Mouse (Mus musculus): ENCODE measurements around the gene Meiob. TPM values are rescaled to one million over a fixed set of nuclear protein-coding genes. Genes with fewer than 3 reads are reported as not detected.

The Meiob gene
- total and polyA plus RNA-seq, 3 experiments, result 0.13 to 8.4 (median 1.9) TPM

DNA sequence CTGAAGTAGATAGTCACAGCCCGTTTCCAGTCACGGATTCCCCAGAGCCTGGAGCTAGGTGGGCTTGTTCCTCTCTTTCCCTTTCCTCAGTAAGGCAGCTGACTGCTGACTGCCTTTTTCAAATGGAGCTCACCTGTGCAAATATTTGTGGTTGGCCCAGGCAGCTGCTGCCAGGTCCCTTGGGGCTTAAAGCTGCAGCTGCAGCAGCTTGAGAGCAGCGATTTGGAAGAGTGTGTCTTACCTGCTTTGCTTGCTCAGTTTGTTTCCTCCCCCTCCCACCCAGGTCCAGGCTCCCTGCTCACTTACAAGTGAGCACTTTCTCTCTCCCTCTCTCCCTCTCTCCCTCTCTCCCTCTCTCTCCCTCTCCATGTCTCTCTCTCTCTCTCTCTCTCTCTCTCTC, 34.9 kb upstream of the Meiob start:
- H3K9me3 ChIP-seq (replicated peaks), result no peaks in the 10 kb centered on the region
- no peak for TF ChIP-seq GATA2 (IDR thresholded peaks at IDR 0.05; ENCODE audit: borderline replicate concordance, low read depth, low read length)
- H3K4me1 ChIP-seq (ENCODE audit: insufficient read depth, low read depth, low read length), result no peaks in the 10 kb centered on the region
- ATAC-seq (ENCODE audit: extremely low read depth, insufficient number of reproducible peaks, low FRiP score, poor library complexity, severe bottlenecking) (no peak), DNase-seq (ENCODE audit: low spot score) (no peak)
- H3K36me3 ChIP-seq (replicated peaks), result no peaks in the 10 kb centered on the region
- H3K27me3 ChIP-seq (ENCODE audit: insufficient read depth, low read length), result peaks cover 34% of the 10 kb centered on the region
- no peak overlapping the region for H3K4me3 ChIP-seq (ENCODE audit: low read depth, low read length)

DNA sequence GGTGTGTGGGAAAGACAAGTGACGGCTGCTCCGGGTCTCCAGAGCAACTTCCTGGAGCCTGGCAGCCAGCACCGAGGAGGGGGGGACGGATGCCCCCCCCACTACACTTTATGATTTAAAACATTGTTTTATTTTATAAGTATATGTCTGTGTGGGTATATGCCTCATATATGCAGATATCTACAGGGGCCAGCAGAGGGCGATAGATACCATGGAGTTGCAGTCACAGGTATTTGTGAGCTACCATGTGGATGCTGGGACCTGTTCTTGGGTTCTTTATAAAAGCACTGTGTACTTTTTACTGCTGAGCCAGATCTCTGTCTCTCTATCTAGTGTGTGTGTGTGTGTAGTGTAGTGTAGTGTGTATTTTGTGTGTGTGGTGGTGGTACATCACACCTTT, 30.8 kb upstream of the Meiob start:
- ATAC-seq (ENCODE audit: extremely low read depth, insufficient number of reproducible peaks, low FRiP score, poor library complexity, severe bottlenecking) (no peak), DNase-seq (ENCODE audit: low spot score) (no peak)
- TF ChIP-seq CTCF (IDR thresholded peaks at IDR 0.05; ENCODE audit: low read depth, low read length) (no peak), TAL1 (conservative IDR thresholded peaks at IDR 0.05; ENCODE audit: low read depth, low read length) (no peak), GATA2 (IDR thresholded peaks at IDR 0.05; ENCODE audit: borderline replicate concordance, low read depth, low read length) (no peak), POLR2AphosphoS5 (IDR thresholded peaks at IDR 0.05; ENCODE audit: insufficient replicate concordance, low read depth, low read length) (no peak), GATA1 (IDR thresholded peaks at IDR 0.05; ENCODE audit: borderline replicate concordance, low read length) (no peak)
- Histone ChIP-seq H3K36me3 (replicated peaks) (no peaks in the 10 kb centered on the region), H3K27me3 (ENCODE audit: insufficient read depth, low read length) (peaks cover 27% of the 10 kb centered on the region), H3K9me3 (replicated peaks) (no peaks in the 10 kb centered on the region), H3K4me3 (ENCODE audit: low read depth, low read length) (no peak overlapping the region), H3K4me1 (ENCODE audit: insufficient read depth, low read depth, low read length) (no peaks in the 10 kb centered on the region)

DNA sequence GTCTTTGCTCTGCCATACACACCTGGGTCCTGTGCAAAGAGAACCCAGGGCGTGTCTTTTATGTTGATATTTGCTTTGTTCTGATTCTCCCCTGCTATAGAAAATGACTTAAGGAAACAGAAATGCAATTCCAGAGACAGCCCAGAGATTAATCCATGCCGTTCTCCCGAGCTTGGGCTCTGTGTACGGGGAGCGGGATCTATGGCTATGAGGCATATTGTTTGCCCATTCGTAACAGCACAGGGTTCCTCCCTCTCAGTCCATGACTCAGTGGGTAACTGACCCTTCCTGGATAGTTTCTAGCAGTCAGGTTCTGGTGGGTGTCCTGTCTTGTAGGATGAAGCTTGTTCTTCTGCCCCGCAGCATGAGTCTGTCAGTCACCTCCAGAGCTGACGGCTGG, 28.9 kb upstream of the Meiob start:
- Histone ChIP-seq H3K4me1 (ENCODE audit: insufficient read depth, low read depth, low read length) (no peaks in the 10 kb centered on the region), H3K36me3 (replicated peaks) (no peaks in the 10 kb centered on the region), H3K4me3 (ENCODE audit: low read depth, low read length) (no peak overlapping the region), H3K27me3 (ENCODE audit: insufficient read depth, low read length) (peaks cover 22% of the 10 kb centered on the region; the same call in 1 of the 2 replicates), H3K9me3 (replicated peaks) (no peaks in the 10 kb centered on the region)
- ATAC-seq (ENCODE audit: extremely low read depth, insufficient number of reproducible peaks, low FRiP score, poor library complexity, severe bottlenecking) (no peak), DNase-seq (ENCODE audit: low spot score) (no peak)
- no peak for TF ChIP-seq POLR2AphosphoS5 (IDR thresholded peaks at IDR 0.05; ENCODE audit: insufficient replicate concordance, low read depth, low read length)
- no peak for TF ChIP-seq TAL1 (conservative IDR thresholded peaks at IDR 0.05; ENCODE audit: low read depth, low read length)
- TF ChIP-seq CTCF (IDR thresholded peaks at IDR 0.05; ENCODE audit: low read depth, low read length), result no peak
- TF ChIP-seq GATA2 (IDR thresholded peaks at IDR 0.05; ENCODE audit: borderline replicate concordance, low read depth, low read length), result no peak
- no peak for TF ChIP-seq GATA1 (IDR thresholded peaks at IDR 0.05; ENCODE audit: borderline replicate concordance, low read length)

DNA sequence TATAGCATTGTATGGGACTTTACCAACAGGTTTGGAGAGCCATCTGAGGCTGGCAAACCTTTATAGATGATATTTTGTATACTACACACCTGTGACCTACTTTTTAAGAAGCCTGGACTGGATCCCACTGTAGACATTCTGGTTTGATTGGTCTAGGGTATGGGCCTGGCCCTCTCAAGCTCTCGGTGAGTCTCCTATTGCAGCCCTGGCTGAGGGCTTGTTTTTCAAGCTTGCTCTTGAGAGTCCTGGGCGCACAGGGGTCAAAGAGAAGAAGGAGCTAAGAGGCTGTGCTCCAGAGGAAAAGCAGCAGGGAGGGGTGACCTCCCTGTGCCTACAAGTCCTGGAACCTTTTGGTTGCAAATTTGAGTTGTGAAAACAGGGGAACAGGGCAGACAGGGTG, 27.0 kb upstream of the Meiob start:
- Histone ChIP-seq H3K4me3 (ENCODE audit: low read depth, low read length) (no peak overlapping the region), H3K27me3 (ENCODE audit: insufficient read depth, low read length) (peaks cover 22% of the 10 kb centered on the region; the same call in 1 of the 2 replicates), H3K9me3 (replicated peaks) (no peaks in the 10 kb centered on the region), H3K4me1 (ENCODE audit: insufficient read depth, low read depth, low read length) (no peaks in the 10 kb centered on the region), H3K36me3 (replicated peaks) (no peaks in the 10 kb centered on the region)
- ATAC-seq (ENCODE audit: extremely low read depth, insufficient number of reproducible peaks, low FRiP score, poor library complexity, severe bottlenecking) (no peak), DNase-seq (ENCODE audit: low spot score) (no peak)
- TF ChIP-seq TAL1 (conservative IDR thresholded peaks at IDR 0.05; ENCODE audit: low read depth, low read length) (no peak), CTCF (IDR thresholded peaks at IDR 0.05; ENCODE audit: low read depth, low read length) (no peak)

DNA sequence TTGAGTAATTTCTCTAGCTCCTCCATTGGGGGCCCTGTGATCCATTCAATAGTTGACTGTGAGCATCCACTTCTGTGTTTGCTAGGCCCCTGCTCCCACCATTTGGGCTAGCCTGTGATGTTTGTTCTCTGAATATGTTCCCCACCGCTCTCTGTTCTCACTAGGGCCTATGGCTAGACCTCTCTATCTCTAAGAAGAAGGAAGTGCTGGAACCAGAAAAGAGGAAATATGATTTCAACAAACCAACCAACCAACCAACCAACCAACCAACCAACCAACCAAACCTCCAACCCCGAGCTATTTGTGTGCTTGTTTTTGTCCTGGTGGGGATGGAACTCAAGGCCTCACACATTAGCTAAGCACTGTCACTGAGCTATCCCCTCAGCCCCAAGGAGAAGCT, 23.3 kb upstream of the Meiob start:
- no peaks in the 10 kb centered on the region for H3K36me3 ChIP-seq (replicated peaks)
- H3K4me3 ChIP-seq (ENCODE audit: low read depth, low read length), result no peak overlapping the region
- DNase-seq (ENCODE audit: low spot score) (no peak), ATAC-seq (ENCODE audit: extremely low read depth, insufficient number of reproducible peaks, low FRiP score, poor library complexity, severe bottlenecking) (no peak)
- TF ChIP-seq GATA1 (IDR thresholded peaks at IDR 0.05; ENCODE audit: borderline replicate concordance, low read length), result no peak
- TF ChIP-seq CTCF (IDR thresholded peaks at IDR 0.05; ENCODE audit: low read depth, low read length), result no peak
- H3K9me3 ChIP-seq (replicated peaks), result no peaks in the 10 kb centered on the region
- peaks cover 17% of the 10 kb centered on the region for H3K27me3 ChIP-seq (ENCODE audit: insufficient read depth, low read length)
- H3K4me1 ChIP-seq (ENCODE audit: insufficient read depth, low read depth, low read length), result no peaks in the 10 kb centered on the region

DNA sequence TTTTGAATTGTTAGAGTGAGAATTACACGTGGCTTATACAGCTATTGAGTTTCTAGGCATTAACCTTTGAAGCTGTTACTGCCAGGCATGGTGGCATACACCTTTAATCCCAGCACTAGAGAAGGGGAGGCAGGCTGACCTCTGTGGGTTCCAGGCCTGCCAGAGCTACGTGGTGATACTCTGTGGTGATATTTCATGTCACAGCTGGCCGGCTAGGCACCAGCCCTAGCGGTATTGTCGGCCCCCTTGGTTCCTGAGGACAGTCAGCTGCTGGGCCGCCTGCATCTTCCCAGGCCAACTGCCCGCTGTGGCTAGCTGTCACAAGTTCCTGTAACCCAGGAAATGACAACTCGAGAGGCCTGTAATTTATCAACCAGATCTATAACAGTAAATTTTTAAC, 11.9 kb upstream of the Meiob start:
- ATAC-seq (ENCODE audit: extremely low read depth, insufficient number of reproducible peaks, low FRiP score, poor library complexity, severe bottlenecking) (no peak), DNase-seq (ENCODE audit: low spot score) (no peak)
- Histone ChIP-seq H3K4me1 (ENCODE audit: insufficient read depth, low read depth, low read length) (no peaks in the 10 kb centered on the region), H3K27me3 (ENCODE audit: insufficient read depth, low read length) (peaks cover 24% of the 10 kb centered on the region), H3K36me3 (replicated peaks) (no peaks in the 10 kb centered on the region), H3K9me3 (replicated peaks) (no peaks in the 10 kb centered on the region), H3K4me3 (ENCODE audit: low read depth, low read length) (no peak overlapping the region)
- TF ChIP-seq POLR2AphosphoS5 (IDR thresholded peaks at IDR 0.05; ENCODE audit: insufficient replicate concordance, low read depth, low read length) (no peak), CTCF (IDR thresholded peaks at IDR 0.05; ENCODE audit: low read depth, low read length) (no peak), TAL1 (conservative IDR thresholded peaks at IDR 0.05; ENCODE audit: low read depth, low read length) (no peak), GATA2 (IDR thresholded peaks at IDR 0.05; ENCODE audit: borderline replicate concordance, low read depth, low read length) (no peak), GATA1 (IDR thresholded peaks at IDR 0.05; ENCODE audit: borderline replicate concordance, low read length) (no peak)

DNA sequence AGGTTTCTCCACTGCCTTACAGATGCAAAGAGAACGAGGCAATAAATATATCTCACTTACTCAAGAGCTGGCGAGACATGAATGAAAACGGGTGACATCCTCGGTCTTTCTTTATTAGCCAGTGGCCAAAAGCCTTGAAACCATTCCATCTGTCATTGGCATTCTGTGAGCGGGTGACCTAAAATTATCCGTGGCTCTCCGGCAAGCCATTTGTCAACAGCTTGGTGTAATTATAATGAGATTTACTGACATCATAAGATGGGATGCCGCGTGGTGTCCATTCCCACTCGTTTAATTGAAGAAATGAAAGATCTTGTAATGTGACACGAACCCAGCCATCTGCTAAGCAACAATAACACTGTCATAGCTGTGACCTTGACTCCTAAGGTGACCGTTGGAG, 9.3 kb upstream of the Meiob start:
- no peak for ATAC-seq (ENCODE audit: extremely low read depth, insufficient number of reproducible peaks, low FRiP score, poor library complexity, severe bottlenecking)

More for the DNA sequence above, 9.3 kb upstream of the Meiob start:
- Histone ChIP-seq H3K4me1 (ENCODE audit: insufficient read depth, low read depth, low read length) (peaks cover 3% of the 10 kb centered on the region; the same call in 1 of the 2 replicates), H3K36me3 (replicated peaks) (no peaks in the 10 kb centered on the region), H3K9me3 (replicated peaks) (no peaks in the 10 kb centered on the region), H3K4me3 (ENCODE audit: low read depth, low read length) (no peak overlapping the region), H3K27me3 (ENCODE audit: insufficient read depth, low read length) (peaks cover 31% of the 10 kb centered on the region)
- TF ChIP-seq POLR2AphosphoS5 (IDR thresholded peaks at IDR 0.05; ENCODE audit: insufficient replicate concordance, low read depth, low read length), result no peak
- TF ChIP-seq TAL1 (conservative IDR thresholded peaks at IDR 0.05; ENCODE audit: low read depth, low read length), result no peak
- no peak for TF ChIP-seq GATA2 (IDR thresholded peaks at IDR 0.05; ENCODE audit: borderline replicate concordance, low read depth, low read length)
- no peak for TF ChIP-seq GATA1 (IDR thresholded peaks at IDR 0.05; ENCODE audit: borderline replicate concordance, low read length)
- no peak for TF ChIP-seq CTCF (IDR thresholded peaks at IDR 0.05; ENCODE audit: low read depth, low read length)
- no peak for DNase-seq (ENCODE audit: low spot score)
